Mouse (Mus musculus) monocyte, adult 5-6 weeks (primary cell): ENCODE results near the gene Eef1g. TPM values are rescaled to one million over a fixed set of nuclear protein-coding genes. Genes with fewer than 3 reads are reported as not detected.
A peak's percentile ranks its signal among the peaks of the same experiment; 100 is the strongest.

Experiments used
- ATAC-seq: fragments of 153-309, 156-312 bp; replicated peaks from 2 replicates; pipeline ENCODE4 v1.8.0; 2017; ENCODE audit warnings: mild to moderate bottlenecking; ENCODE audit not compliant: low TSS enrichment, insufficient number of reproducible peaks, severe bottlenecking, poor library complexity, low FRiP score
- total RNA-seq: library from RNA; stranded (forward); fragments of 200-1000, 200-491, 200-594 nt; gene quantifications from 3 replicates; pipeline ENCODE4 v1.2.3, GENCODE M21; 2017

Gene Eef1g
- total RNA-seq, 1 experiment from 2014 or later = 313 TPM

GRCm38 (mm10) chr19:8981450-8982168, 14.8 kb downstream of the Eef1g start:
- 0 out of 2 replicates have a peak, but pooled peaks have one; percentile 4 for ATAC-seq

- ATAC-seq = peak; percentile 40
Observed at GRCm38 (mm10) chr19:8982303-8983149, 15.7 kb downstream of the Eef1g start.

DNA sequence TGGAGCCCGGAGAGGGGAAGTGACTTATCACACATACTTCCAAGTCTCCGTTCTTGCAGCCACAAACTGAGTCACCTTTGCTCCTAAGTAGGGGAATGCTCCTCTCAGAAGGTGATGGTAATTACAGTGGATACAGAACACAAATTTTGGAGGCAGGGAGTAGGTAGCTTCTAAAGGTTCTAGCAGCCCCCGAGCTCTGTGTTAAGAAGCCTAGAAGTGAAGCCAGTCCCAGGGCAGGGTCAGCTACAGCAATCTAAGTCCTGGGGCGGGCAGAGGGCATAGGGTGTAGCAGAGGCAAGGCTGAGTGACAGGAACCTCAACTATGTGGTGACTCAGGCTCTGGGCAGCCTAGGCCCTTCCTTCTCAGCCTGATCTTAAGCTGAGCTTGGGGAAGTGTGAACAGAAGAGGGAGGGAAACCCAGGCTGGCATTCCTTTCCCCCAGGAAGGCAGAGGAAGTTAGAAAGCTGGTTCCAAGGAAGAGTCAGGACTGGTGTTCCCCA, 16.4 kb downstream of the Eef1g start:
- peak; percentile 61 for ATAC-seq

DNA sequence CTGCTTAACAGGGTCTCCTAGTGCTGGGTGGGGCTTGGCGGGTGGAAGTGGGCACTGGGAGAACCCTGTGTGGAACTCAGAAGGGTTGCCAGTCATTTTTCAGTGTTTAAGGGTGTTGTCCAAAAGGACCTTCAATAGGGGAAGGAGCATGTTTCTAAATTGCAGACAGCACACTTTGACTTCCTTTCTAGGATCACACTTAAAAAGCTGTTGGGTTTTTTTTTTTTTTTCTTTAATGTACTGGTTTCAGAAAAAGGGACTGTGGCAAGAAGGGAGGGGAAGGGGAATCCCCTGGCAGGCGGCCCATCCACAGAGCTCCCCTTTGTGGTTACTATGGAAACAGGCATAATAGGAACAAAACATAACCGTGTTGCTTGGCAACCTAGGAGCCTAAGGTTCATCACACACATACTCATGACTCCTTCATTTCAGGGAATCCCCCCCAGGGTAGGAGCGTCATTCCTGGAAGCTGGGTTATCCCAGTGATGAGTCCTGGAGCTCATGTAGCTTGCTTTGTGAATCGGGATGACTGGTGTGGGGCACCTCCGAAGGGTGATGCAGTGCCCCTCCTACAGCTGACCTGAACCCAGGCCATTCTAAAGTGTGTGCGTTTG, 17.5 kb downstream of the Eef1g start:
- peak; percentile 57 for ATAC-seq

GRCm38 (mm10) chr19:8985891-8986290, 19.1 kb downstream of the Eef1g start:
- no peak for ATAC-seq

- no peak for ATAC-seq
Observed at GRCm38 (mm10) chr19:8987816-8988215, 21.0 kb downstream of the Eef1g start.

DNA sequence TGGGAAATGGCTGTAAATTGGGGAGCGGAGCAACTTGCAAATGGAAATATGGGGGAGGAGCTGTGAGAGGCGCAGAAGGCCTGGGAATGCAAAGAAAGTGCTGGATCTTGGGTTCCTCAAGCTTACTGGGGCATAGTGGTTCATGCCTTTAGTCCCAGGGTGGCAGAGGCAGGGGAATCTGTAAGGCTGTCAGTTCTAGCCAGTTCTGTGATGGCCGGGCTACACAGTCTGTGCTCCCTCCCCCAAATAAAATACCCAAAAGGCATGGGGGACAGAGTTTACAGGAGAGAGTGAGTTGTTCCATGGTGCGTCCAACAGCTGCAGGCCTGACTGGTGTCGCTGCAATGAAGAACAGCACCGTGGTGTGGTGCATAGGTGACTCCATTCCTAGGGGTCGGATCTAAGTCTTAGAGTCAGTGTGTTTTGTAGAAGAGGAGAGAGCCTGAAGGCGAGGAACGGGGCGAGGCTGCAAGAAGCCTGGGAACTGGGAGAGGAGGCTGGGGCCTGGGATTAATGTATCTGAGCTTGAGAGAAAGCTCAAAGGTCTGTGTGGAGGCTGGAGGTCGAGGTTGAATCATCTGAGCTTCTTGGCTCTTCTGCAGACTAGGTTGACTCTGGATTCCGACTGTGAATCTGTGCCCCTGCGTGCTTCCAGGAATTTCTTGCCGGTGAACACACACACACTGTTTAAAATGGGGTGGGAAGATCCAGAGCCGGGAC, 21.7 kb downstream of the Eef1g start:
- ATAC-seq = no peak

DNA sequence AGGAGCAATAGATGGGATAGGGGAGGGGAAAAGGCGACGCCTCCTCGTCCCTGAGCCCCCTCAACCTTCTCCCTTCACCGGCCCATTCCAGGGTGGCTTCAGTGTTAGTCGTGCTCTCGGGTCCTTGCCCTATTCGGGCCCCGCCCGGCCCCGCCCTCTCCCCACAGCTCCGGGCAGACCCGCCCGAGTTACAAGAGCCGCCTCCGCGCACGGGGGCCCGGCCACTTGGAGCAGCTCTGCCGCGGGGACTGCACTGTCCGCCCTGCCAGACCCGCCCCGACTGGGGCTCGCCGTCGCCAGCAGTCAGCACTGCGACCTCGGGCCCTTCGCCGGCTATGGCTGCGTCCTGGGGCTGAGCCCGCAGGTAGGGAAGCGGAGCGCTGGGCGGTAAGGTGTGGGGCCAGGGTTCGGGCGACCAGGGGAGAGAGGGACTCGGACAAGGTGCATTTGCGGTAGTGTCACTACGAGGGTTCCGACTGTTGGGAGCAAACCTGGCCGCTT, 22.3 kb downstream of the Eef1g start, which contains the start of gene Ahnak:
Gene Ahnak (plus strand): TSS at position 219 of the 501 bp plus-strand sequence.
- ATAC-seq = no peak

- no peak; the same call in 1 of the 2 replicates for ATAC-seq
Observed at GRCm38 (mm10) chr19:8989567-8990431, 23.0 kb downstream of the Eef1g start.

DNA sequence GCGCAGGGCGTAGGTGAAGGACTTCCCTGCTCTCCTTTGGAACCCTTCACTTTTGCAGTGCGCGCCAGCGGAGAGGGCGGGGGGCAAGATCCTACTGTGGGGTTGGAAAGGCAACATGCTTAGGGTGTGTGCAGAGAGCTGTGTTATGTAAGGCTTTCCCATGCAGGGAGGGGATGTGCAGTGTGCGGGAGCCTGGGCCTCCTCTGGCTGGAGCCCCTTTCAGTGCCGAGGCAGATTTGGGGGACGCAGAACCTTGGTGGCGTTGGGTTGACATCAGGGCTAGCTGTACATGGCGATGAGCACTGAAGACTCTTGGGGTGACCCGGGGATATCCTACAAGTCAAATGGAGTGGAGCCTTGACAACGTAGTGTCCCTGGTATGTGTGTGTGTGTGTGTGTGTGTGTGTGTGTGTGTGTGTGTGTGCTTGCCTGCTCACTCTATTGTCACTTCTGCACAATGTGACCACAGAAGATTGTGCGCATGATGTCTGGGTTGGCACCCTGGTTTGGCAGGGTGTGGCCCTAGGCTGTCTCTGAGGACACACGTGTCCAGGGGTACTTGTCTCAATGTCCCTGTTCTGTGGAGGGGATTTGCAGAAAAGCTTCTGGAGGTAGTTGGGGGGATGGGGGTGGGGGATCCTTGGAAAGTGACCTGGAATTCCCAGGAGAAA, 23.7 kb downstream of the Eef1g start:
- peak; percentile 19; the same call in 1 of the 2 replicates for ATAC-seq

DNA sequence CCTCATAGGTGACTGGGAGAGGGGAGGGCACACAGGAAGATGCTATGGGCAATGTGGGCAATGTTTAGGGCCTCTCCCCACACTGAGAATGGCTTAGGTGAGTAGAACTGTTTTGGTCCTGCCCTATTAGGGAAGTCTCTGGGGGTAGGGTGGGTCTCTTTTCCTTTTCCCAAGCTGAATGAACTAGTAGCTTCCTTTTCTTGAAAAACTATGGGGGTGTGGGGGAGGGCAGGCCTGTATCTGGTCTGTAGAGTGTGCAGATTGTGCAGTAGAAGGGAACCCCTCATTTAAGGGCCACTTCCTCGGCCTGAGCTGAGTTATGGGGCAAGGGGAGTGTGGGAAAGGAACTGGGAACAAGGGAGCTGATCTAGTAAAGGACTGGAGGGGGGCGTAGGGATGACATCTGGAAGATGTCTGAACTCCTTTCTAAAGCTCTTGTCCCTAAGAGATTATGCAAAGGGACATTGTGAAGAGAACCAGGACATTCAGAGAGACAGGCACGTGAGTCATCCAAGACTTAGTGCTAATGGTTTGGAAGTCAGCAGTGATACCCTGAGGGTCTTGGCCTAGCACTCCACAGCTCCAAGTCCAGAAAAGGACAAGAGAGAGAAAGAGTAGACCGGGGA, 24.5 kb downstream of the Eef1g start:
- no peak for ATAC-seq

- no peak for ATAC-seq
Observed at GRCm38 (mm10) chr19:8991871-8992735, 25.3 kb downstream of the Eef1g start.

GRCm38 (mm10) chr19:8992769-8993624, 26.2 kb downstream of the Eef1g start:
- peak; percentile 33 for ATAC-seq

GRCm38 (mm10) chr19:8993625-8993912, 26.7 kb downstream of the Eef1g start:
- no peak for ATAC-seq
